Mouse (Mus musculus): ENCODE measurements around the gene Prkcg. TPM values are rescaled to one million over a fixed set of nuclear protein-coding genes. Genes with fewer than 3 reads are reported as not detected.

The Prkcg gene
- polyA plus RNA-seq (2016; fragmentation: Nextera tagmentation; extraction: Ambion mirVana): 0.04 TPM in 2 replicates

- Histone ChIP-seq H3K27ac (peak within 1 kb of the TSS; percentile 62; the same call in 1 of the 2 replicates), H3K4me1 (peaks cover 51% of the 10 kb centered on the region), H3K9ac (peak within 1 kb of the TSS; percentile 57), H3K9me3 (replicated peaks) (no peaks in the 10 kb centered on the region), H3K4me3 (peak within 1 kb of the TSS; percentile 46), H3K27me3 (replicated peaks) (no peaks in the 10 kb centered on the region), H3K36me3 (no peaks in the 10 kb centered on the region), H3K4me2 (peak within 1 kb of the TSS; percentile 73)
- WGBS (ENCODE audit: insufficient replicate concordance): 4% methylated on average over 30 of the region's 30 CpGs
- ATAC-seq: peak; percentile 59
Observed at GRCm38 (mm10) chr7:3288976-3289970, at the start of gene Prkcg, which contains the start of gene Myadm. Gene Prkcg (plus strand): TSS chr7:3289179. Gene Myadm (plus strand): TSS chr7:3289080.

- ATAC-seq: no peak
- no peaks in the 10 kb centered on the region for H3K36me3 ChIP-seq
- no peaks in the 10 kb centered on the region for H3K4me1 ChIP-seq
- no peak overlapping the region for H3K4me3 ChIP-seq
- H3K9ac ChIP-seq: no peak overlapping the region
- H3K27me3 ChIP-seq (replicated peaks): no peaks in the 10 kb centered on the region
- WGBS (ENCODE audit: insufficient replicate concordance): 59% methylated on average over 2 of the region's 2 CpGs
- no peaks in the 10 kb centered on the region for H3K9me3 ChIP-seq (replicated peaks)
- H3K27ac ChIP-seq: no peak overlapping the region
- H3K4me2 ChIP-seq: no peak overlapping the region
Observed at GRCm38 (mm10) chr7:3239193-3239592, 49.8 kb upstream of the Prkcg start.

- no peak for ATAC-seq
- no peaks in the 10 kb centered on the region for H3K4me1 ChIP-seq
- 56% methylated on average over 3 of the region's 3 CpGs for WGBS (ENCODE audit: insufficient replicate concordance)
- no peaks in the 10 kb centered on the region for H3K9me3 ChIP-seq (replicated peaks)
- H3K27me3 ChIP-seq (replicated peaks): peaks cover 15% of the 10 kb centered on the region
- no peak overlapping the region for H3K4me3 ChIP-seq
- H3K27ac ChIP-seq: no peak overlapping the region
- no peak overlapping the region for H3K4me2 ChIP-seq
- H3K36me3 ChIP-seq: no peaks in the 10 kb centered on the region
- H3K9ac ChIP-seq: no peak overlapping the region
Observed at GRCm38 (mm10) chr7:3260701-3261100, 28.3 kb upstream of the Prkcg start.

- Histone ChIP-seq H3K4me1 (no peaks in the 10 kb centered on the region), H3K4me3 (no peak overlapping the region), H3K9ac (no peak overlapping the region), H3K27ac (no peak overlapping the region), H3K27me3 (replicated peaks) (peaks cover 18% of the 10 kb centered on the region), H3K36me3 (no peaks in the 10 kb centered on the region), H3K4me2 (no peak overlapping the region), H3K9me3 (replicated peaks) (no peaks in the 10 kb centered on the region)
- ATAC-seq: no peak
- WGBS (ENCODE audit: insufficient replicate concordance): 52% methylated on average over 4 of the region's 4 CpGs
Observed at GRCm38 (mm10) chr7:3261446-3261845, 27.5 kb upstream of the Prkcg start.

GRCm38 (mm10) chr7:3262789-3263188 is 26.2 kb upstream of the Prkcg start:
- H3K4me3 ChIP-seq: no peak overlapping the region
- no peak for ATAC-seq
- H3K27me3 ChIP-seq (replicated peaks): peaks cover 18% of the 10 kb centered on the region
- H3K4me1 ChIP-seq: no peaks in the 10 kb centered on the region
- 22% methylated on average over 2 of the region's 2 CpGs for WGBS (ENCODE audit: insufficient replicate concordance)
- no peaks in the 10 kb centered on the region for H3K36me3 ChIP-seq
- H3K4me2 ChIP-seq: no peak overlapping the region
- H3K9me3 ChIP-seq (replicated peaks): no peaks in the 10 kb centered on the region
- no peak overlapping the region for H3K27ac ChIP-seq
- no peak overlapping the region for H3K9ac ChIP-seq

- no peak overlapping the region for H3K27ac ChIP-seq
- ATAC-seq: 0 out of 2 replicates have a peak, but pooled peaks have one; percentile 18
- H3K4me1 ChIP-seq: no peaks in the 10 kb centered on the region
- no peak overlapping the region for H3K4me3 ChIP-seq
- H3K27me3 ChIP-seq (replicated peaks): peaks cover 18% of the 10 kb centered on the region
- H3K9ac ChIP-seq: no peak overlapping the region
- WGBS (ENCODE audit: insufficient replicate concordance): 35% methylated on average over 22 of the region's 22 CpGs
- peak overlapping the region; percentile 24; the same call in 1 of the 2 replicates for H3K4me2 ChIP-seq
- H3K36me3 ChIP-seq: no peaks in the 10 kb centered on the region
- H3K9me3 ChIP-seq (replicated peaks): no peaks in the 10 kb centered on the region
Observed at GRCm38 (mm10) chr7:3264390-3265022, 24.5 kb upstream of the Prkcg start.

- Histone ChIP-seq H3K9me3 (replicated peaks) (no peaks in the 10 kb centered on the region), H3K36me3 (no peaks in the 10 kb centered on the region), H3K27ac (no peak overlapping the region), H3K4me1 (no peaks in the 10 kb centered on the region), H3K27me3 (replicated peaks) (peaks cover 18% of the 10 kb centered on the region), H3K4me3 (no peak overlapping the region), H3K9ac (no peak overlapping the region), H3K4me2 (no peak overlapping the region)
- 47% methylated on average over 6 of the region's 6 CpGs for WGBS (ENCODE audit: insufficient replicate concordance)
- no peak for ATAC-seq
Observed at GRCm38 (mm10) chr7:3265311-3265710, 23.7 kb upstream of the Prkcg start.

GRCm38 (mm10) chr7:3267261-3267660 is 21.7 kb upstream of the Prkcg start:
- H3K4me2 ChIP-seq: no peak overlapping the region
- no peaks in the 10 kb centered on the region for H3K36me3 ChIP-seq
- H3K4me3 ChIP-seq: no peak overlapping the region
- H3K27me3 ChIP-seq (replicated peaks): peaks cover 18% of the 10 kb centered on the region
- 82% methylated on average over 3 of the region's 3 CpGs for WGBS (ENCODE audit: insufficient replicate concordance)
- no peak overlapping the region for H3K27ac ChIP-seq
- no peaks in the 10 kb centered on the region for H3K9me3 ChIP-seq (replicated peaks)
- no peaks in the 10 kb centered on the region for H3K4me1 ChIP-seq
- ATAC-seq: no peak
- no peak overlapping the region for H3K9ac ChIP-seq

- 44% methylated on average over 8 of the region's 8 CpGs for WGBS (ENCODE audit: insufficient replicate concordance)
- H3K27me3 ChIP-seq (replicated peaks): peaks cover 18% of the 10 kb centered on the region
- ATAC-seq: no peak
- H3K4me2 ChIP-seq: no peak overlapping the region
- no peak overlapping the region for H3K27ac ChIP-seq
- no peak overlapping the region for H3K4me3 ChIP-seq
- no peaks in the 10 kb centered on the region for H3K9me3 ChIP-seq (replicated peaks)
- no peaks in the 10 kb centered on the region for H3K4me1 ChIP-seq
- no peak overlapping the region for H3K9ac ChIP-seq
- H3K36me3 ChIP-seq: no peaks in the 10 kb centered on the region
Observed at GRCm38 (mm10) chr7:3267888-3268287, 21.1 kb upstream of the Prkcg start.

- Histone ChIP-seq H3K9me3 (replicated peaks) (no peaks in the 10 kb centered on the region), H3K27ac (no peak overlapping the region), H3K4me2 (no peak overlapping the region), H3K9ac (no peak overlapping the region), H3K4me3 (no peak overlapping the region), H3K27me3 (replicated peaks) (peaks cover 18% of the 10 kb centered on the region), H3K36me3 (no peaks in the 10 kb centered on the region), H3K4me1 (no peaks in the 10 kb centered on the region)
- 43% methylated on average over 3 of the region's 3 CpGs for WGBS (ENCODE audit: insufficient replicate concordance)
- no peak for ATAC-seq
Observed at GRCm38 (mm10) chr7:3268291-3268690, 20.7 kb upstream of the Prkcg start.

GRCm38 (mm10) chr7:3272206-3272605 is 16.8 kb upstream of the Prkcg start:
- H3K9me3 ChIP-seq (replicated peaks): no peaks in the 10 kb centered on the region
- no peaks in the 10 kb centered on the region for H3K4me1 ChIP-seq
- no peaks in the 10 kb centered on the region for H3K27me3 ChIP-seq (replicated peaks)
- ATAC-seq: no peak
- H3K4me3 ChIP-seq: no peak overlapping the region
- WGBS (ENCODE audit: insufficient replicate concordance): 63% methylated on average over 9 of the region's 9 CpGs
- H3K36me3 ChIP-seq: no peaks in the 10 kb centered on the region
- H3K4me2 ChIP-seq: no peak overlapping the region
- no peak overlapping the region for H3K9ac ChIP-seq
- H3K27ac ChIP-seq: no peak overlapping the region

Data from liver, embryonic 12.5 days (tissue).